Mouse (Mus musculus) hindlimb bud, embryonic 11.5 days (tissue): ENCODE results near the gene Capn5.
A peak's percentile ranks its signal among the peaks of the same experiment; 100 is the strongest.

Experiments
- DNase-seq: peaks from one replicate; pipeline ENCODE4 v3.0.0-alpha.2; 2012; ENCODE audit warnings: low read depth, low spot score; ENCODE audit errors: extremely low spot score

Gene Capn5

GRCm38 (mm10) chr7:98111233-98111632, 66.8 kb downstream of the Capn5 start:
- no peak for DNase-seq

- DNase-seq, result no peak
Observed at GRCm38 (mm10) chr7:98109771-98110170, 68.3 kb downstream of the Capn5 start.

GRCm38 (mm10) chr7:98108636-98109430, 69.2 kb downstream of the Capn5 start:
- DNase-seq, result no peak

- no peak for DNase-seq
Observed at GRCm38 (mm10) chr7:98106272-98106671, 71.8 kb downstream of the Capn5 start.

GRCm38 (mm10) chr7:98104481-98105435, 73.3 kb downstream of the Capn5 start:
- no peak for DNase-seq

- DNase-seq, result no peak
Observed at GRCm38 (mm10) chr7:98103942-98104292, 74.2 kb downstream of the Capn5 start.

GRCm38 (mm10) chr7:98103002-98103941, 74.8 kb downstream of the Capn5 start:
- peak; percentile 72 for DNase-seq

- no peak for DNase-seq
Observed at GRCm38 (mm10) chr7:98102488-98102887, 75.6 kb downstream of the Capn5 start.

GRCm38 (mm10) chr7:98097557-98097956, 80.5 kb downstream of the Capn5 start:
- DNase-seq, result no peak

GRCm38 (mm10) chr7:98095852-98096251, 82.2 kb downstream of the Capn5 start:
- DNase-seq, result no peak

- DNase-seq, result no peak
Observed at GRCm38 (mm10) chr7:98086346-98086745, 91.7 kb downstream of the Capn5 start.

GRCm38 (mm10) chr7:98085314-98085713, 92.8 kb downstream of the Capn5 start:
- no peak for DNase-seq

GRCm38 (mm10) chr7:98084541-98085293, 93.4 kb downstream of the Capn5 start:
- no peak for DNase-seq

- no peak for DNase-seq
Observed at GRCm38 (mm10) chr7:98082376-98082775, 95.7 kb downstream of the Capn5 start.

GRCm38 (mm10) chr7:98077453-98077852, 100.6 kb downstream of the Capn5 start:
- no peak for DNase-seq

- peak; percentile 31 for DNase-seq
Observed at GRCm38 (mm10) chr7:98071620-98072019, 106.5 kb downstream of the Capn5 start.
